Mouse (Mus musculus) CH12.LX (cell line): ENCODE data around the gene Aes. TPM values are rescaled to one million over a fixed set of nuclear protein-coding genes. Genes with fewer than 3 reads are reported as not detected.
A peak's percentile ranks its signal among the peaks of the same experiment; 100 is the strongest.

Experiments used
- DNase-seq: peaks from one replicate; pipeline ENCODE4 v3.0.0-alpha.2; 2013; ENCODE audit errors: extremely low read depth
- H3K27ac ChIP-seq: 2 replicates; pipeline ENCODE4 v1.5.1; 2012; ENCODE audit warnings: low read depth, mild to moderate bottlenecking, control low read depth, moderate library complexity; ENCODE audit not compliant: insufficient read depth
- H3K27me3 ChIP-seq: replicated peaks from 2 replicates; pipeline ENCODE3; 2012; ENCODE audit warnings: inconsistent platforms
- H3K36me3 ChIP-seq, 2 experiments: replicated peaks in 1 of 2; 2 replicates each; pipeline versions ENCODE3 to v1.6.1; 2012; ENCODE audit warnings: inconsistent platforms in 1 of 2, low read length in 1 of 2, mild to moderate bottlenecking in 1 of 2, mixed read lengths in 1 of 2, moderate library complexity in 1 of 2; ENCODE audit not compliant: control insufficient read depth in 1 of 2, insufficient read depth in 1 of 2
- H3K4me1 ChIP-seq, 2 experiments: 2 replicates each; pipeline ENCODE4 v1.6.1; 2012; ENCODE audit warnings: inconsistent platforms in 1 of 2, moderate library complexity in 1 of 2; ENCODE audit not compliant: insufficient read depth in 2 of 2, control insufficient read depth in 1 of 2
- H3K4me2 ChIP-seq: 2 replicates; pipeline ENCODE4 v1.6.1; 2012; ENCODE audit warnings: low read depth, mild to moderate bottlenecking, control low read depth; ENCODE audit not compliant: poor library complexity, insufficient read depth, severe bottlenecking
- H3K4me3 ChIP-seq, 3 experiments: fragments of 150-350 bp in 1 of 3; sonication (generic) in 1 of 3; replicated peaks in 1 of 3; 2 replicates each; pipeline versions ENCODE3 to v1.5.1; 2011 to 2012; ENCODE audit warnings: low read depth in 2 of 3, low read length in 2 of 3, mild to moderate bottlenecking in 2 of 3, moderate library complexity in 2 of 3, control low read depth in 1 of 3, improper control_type of control experiment in 1 of 3, inconsistent platforms in 1 of 3, mixed read lengths in 1 of 3; ENCODE audit not compliant: poor library complexity in 1 of 3
- H3K79me2 ChIP-seq: replicated peaks from 2 replicates; pipeline ENCODE4 v1.6.1; 2012; ENCODE audit warnings: mild to moderate bottlenecking, moderate library complexity; ENCODE audit not compliant: control insufficient read depth, poor library complexity, insufficient read depth, severe bottlenecking; ENCODE audit errors: extremely low read depth
- H3K9ac ChIP-seq: 2 replicates; pipeline ENCODE4 v1.6.1; 2012; ENCODE audit warnings: low read depth, mild to moderate bottlenecking, control low read depth, moderate library complexity; ENCODE audit not compliant: insufficient read depth
- H3K9me3 ChIP-seq: replicated peaks from 2 replicates; pipeline ENCODE3; 2012; ENCODE audit warnings: low read length, inconsistent platforms, mixed read lengths
- CHD2 ChIP-seq: IDR thresholded peaks from 2 replicates; pipeline ENCODE4 v1.6.1; 2011; ENCODE audit warnings: low read length, improper control_type of control experiment
- CTCF ChIP-seq, 2 experiments: IDR thresholded peaks in 1 of 2; conservative IDR thresholded peaks in 1 of 2; 2 replicates each; pipeline ENCODE4 v1.5.1; 2011 to 2012; ENCODE audit warnings: low read depth in 2 of 2, low read length in 2 of 2, improper control_type of control experiment in 1 of 2, inconsistent platforms in 1 of 2, mild to moderate bottlenecking in 1 of 2, moderate library complexity in 1 of 2
- E2F4 ChIP-seq: IDR thresholded peaks from 2 replicates; pipeline ENCODE4 v1.6.1; 2011; ENCODE audit warnings: low read depth, low read length, improper control_type of control experiment; ENCODE audit not compliant: insufficient replicate concordance
- ELF1 ChIP-seq: IDR thresholded peaks from 2 replicates; pipeline ENCODE4 v1.6.1; 2014; ENCODE audit warnings: low read depth, mild to moderate bottlenecking, inconsistent platforms, low read length, improper control_type of control experiment
- EP300 ChIP-seq: IDR thresholded peaks from 2 replicates; pipeline ENCODE4 v1.6.1; 2011; ENCODE audit warnings: low read length, improper control_type of control experiment
- ETS1 ChIP-seq: conservative IDR thresholded peaks from 2 replicates; pipeline ENCODE4 v1.6.1; 2012; ENCODE audit warnings: low read depth, mild to moderate bottlenecking, inconsistent platforms, low read length, improper control_type of control experiment, moderate library complexity
- GABPA ChIP-seq: IDR thresholded peaks from 2 replicates; pipeline ENCODE4 v1.6.1; 2012; ENCODE audit warnings: low read depth, low read length, improper control_type of control experiment, inconsistent platforms; ENCODE audit not compliant: insufficient replicate concordance
- HCFC1 ChIP-seq: IDR thresholded peaks from 2 replicates; pipeline ENCODE4 v1.6.1; 2012; ENCODE audit warnings: low read depth, mild to moderate bottlenecking, inconsistent platforms, low read length, improper control_type of control experiment
- IRF4 ChIP-seq: IDR thresholded peaks from 2 replicates; pipeline ENCODE4 v1.6.1; 2014; ENCODE audit warnings: low read depth, mild to moderate bottlenecking, inconsistent platforms, low read length, improper control_type of control experiment
- JUN ChIP-seq: IDR thresholded peaks from 2 replicates; pipeline ENCODE4 v1.6.1; 2011; ENCODE audit warnings: low read depth, mild to moderate bottlenecking, low read length, improper control_type of control experiment, moderate library complexity; ENCODE audit not compliant: insufficient read depth
- KAT2A ChIP-seq: IDR thresholded peaks from 2 replicates; pipeline ENCODE4 v1.6.1; 2012; ENCODE audit warnings: low read length, improper control_type of control experiment, inconsistent platforms; ENCODE audit not compliant: insufficient replicate concordance
- MAX ChIP-seq: IDR thresholded peaks from 2 replicates; pipeline ENCODE4 v1.6.1; 2011; ENCODE audit warnings: low read length, improper control_type of control experiment
- MAZ ChIP-seq: IDR thresholded peaks from 2 replicates; pipeline ENCODE4 v1.6.1; 2012; ENCODE audit warnings: low read depth, mild to moderate bottlenecking, inconsistent platforms, low read length, improper control_type of control experiment, moderate library complexity
- MEF2A ChIP-seq: IDR thresholded peaks from 2 replicates; pipeline ENCODE4 v1.6.1; 2014; ENCODE audit warnings: low read depth, mild to moderate bottlenecking, inconsistent platforms, low read length, improper control_type of control experiment, borderline replicate concordance
- MXI1 ChIP-seq: IDR thresholded peaks from 2 replicates; pipeline ENCODE4 v1.6.1; 2011; ENCODE audit warnings: mild to moderate bottlenecking, low read depth, low read length, improper control_type of control experiment
- MYC ChIP-seq: IDR thresholded peaks from 2 replicates; pipeline ENCODE4 v1.6.1; 2011; ENCODE audit warnings: low read depth, mild to moderate bottlenecking, improper control_type of control experiment, low read length
- NELFE ChIP-seq: IDR thresholded peaks from 2 replicates; pipeline ENCODE4 v1.6.1; 2011; ENCODE audit warnings: low read depth, low read length, improper control_type of control experiment
- NRF1 ChIP-seq: IDR thresholded peaks from 2 replicates; pipeline ENCODE4 v1.6.1; 2014; ENCODE audit warnings: low read depth, mild to moderate bottlenecking, inconsistent platforms, low read length, improper control_type of control experiment, moderate library complexity
- PAX5 ChIP-seq: IDR thresholded peaks from 2 replicates; pipeline ENCODE4 v1.6.1; 2012; ENCODE audit warnings: low read length, inconsistent platforms, mixed read lengths
- POLR2A ChIP-seq: IDR thresholded peaks from 2 replicates; pipeline ENCODE4 v1.6.1; 2011; ENCODE audit warnings: low read depth, mild to moderate bottlenecking, improper control_type of control experiment, low read length
- RAD21 ChIP-seq: IDR thresholded peaks from 2 replicates; pipeline ENCODE4 v1.6.1; 2011; ENCODE audit warnings: low read depth, mild to moderate bottlenecking, low read length, improper control_type of control experiment, moderate library complexity
- SMC3 ChIP-seq: IDR thresholded peaks from 2 replicates; pipeline ENCODE4 v1.6.1; 2011; ENCODE audit warnings: low read depth, low read length, improper control_type of control experiment
- TBP ChIP-seq: conservative IDR thresholded peaks from 2 replicates; pipeline ENCODE4 v1.6.1; 2011; ENCODE audit warnings: low read depth, low read length, improper control_type of control experiment
- TCF12 ChIP-seq: IDR thresholded peaks from 2 replicates; pipeline ENCODE4 v1.6.1; 2014; ENCODE audit warnings: low read depth, mild to moderate bottlenecking, inconsistent platforms, low read length, improper control_type of control experiment
- USF2 ChIP-seq: conservative IDR thresholded peaks from 2 replicates; pipeline ENCODE4 v1.6.1; 2011; ENCODE audit warnings: low read depth, low read length, improper control_type of control experiment
- ZC3H11A ChIP-seq: IDR thresholded peaks from 2 replicates; pipeline ENCODE4 v1.6.1; 2012; ENCODE audit warnings: low read depth, mild to moderate bottlenecking, inconsistent platforms, low read length, improper control_type of control experiment
- ZKSCAN1 ChIP-seq: IDR thresholded peaks from 2 replicates; pipeline ENCODE4 v1.6.1; 2012; ENCODE audit warnings: low read depth, inconsistent platforms, low read length, improper control_type of control experiment, borderline replicate concordance
- ZMIZ1 ChIP-seq: IDR thresholded peaks from 2 replicates; pipeline ENCODE4 v1.6.1; 2012; ENCODE audit warnings: low read depth, mild to moderate bottlenecking, inconsistent platforms, low read length, improper control_type of control experiment
- ZNF384 ChIP-seq: IDR thresholded peaks from 2 replicates; pipeline ENCODE4 v1.6.1; 2012; ENCODE audit warnings: low read depth, low read length, improper control_type of control experiment, inconsistent platforms
- dilution Hi-C: fragments of 300-500 bp; cut with MboI; formaldehyde crosslinking; loops from 2 replicates; pipeline ENCODE4 v1.14.3; 2020; ENCODE audit warnings: low sequenced_read_pairs; ENCODE audit not compliant: extremely low pct_unique_long_range_greater_than_20kb, extremely low pct_ligation_motif_present
- in situ Hi-C: fragments of 300-500 bp; cut with MboI; formaldehyde crosslinking; loops from 3 replicates; pipeline ENCODE4 v1.14.3; 2019; ENCODE audit warnings: low sequenced_read_pairs, low pct_ligation_motif_present, low pct_unique_long_range_greater_than_20kb, mixed read lengths
- polyA plus RNA-seq: library from polyadenylated mRNA; unstranded; fragments of >175 nt; gene quantifications from 2 replicates; pipeline ENCODE4 v1.2.1, GENCODE M21; 2012; ENCODE audit warnings: low read depth; ENCODE audit not compliant: insufficient read length
- total RNA-seq, 2 experiments: library from RNA; depleted of rRNA; stranded (reverse); fragments of 300-350 nt in 1 of 2; fragments of >200 nt in 1 of 2; gene quantifications; 2 replicates each; pipeline ENCODE4 v1.2.3; 2012 to 2014

Aes gene
- total and polyA plus RNA-seq, 3 experiments: 11.5 to 114 (median 25.1) TPM

- no peak for TF ChIP-seq USF2
- TF ChIP-seq ZC3H11A: no peak
- TF ChIP-seq NELFE: 0 out of 2 replicates have a peak, but pooled peaks have one; percentile 36
- TF ChIP-seq NRF1: no peak
- TF ChIP-seq TCF12: peak; percentile 36; the same call in 1 of the 2 replicates
- TF ChIP-seq SMC3: peak; percentile 14; the same call in 1 of the 2 replicates
- peak; percentile 60; the same call in 1 of the 2 replicates for TF ChIP-seq MAX
- TF ChIP-seq JUN: no peak
- peak; percentile 64; the same call in 1 of the 2 replicates for TF ChIP-seq MAZ
- TF ChIP-seq ETS1: peak; percentile 38; the same call in 1 of the 2 replicates
- peak; percentile 61; the same call in 1 of the 2 replicates for TF ChIP-seq MEF2A
- TF ChIP-seq CTCF (conservative IDR thresholded peaks at IDR 0.05 in 1 of 2, IDR thresholded peaks at IDR 0.05 in 1 of 2; ENCODE audit: low read depth in 2 of 2, low read length in 2 of 2): 0 out of 4 replicates have a peak, but pooled peaks of 1 of the 2 experiments have one; percentile 5
- TF ChIP-seq ZKSCAN1: no peak
- TF ChIP-seq EP300: peak; percentile 51; the same call in 1 of the 2 replicates
- no peak for TF ChIP-seq GABPA
- TF ChIP-seq KAT2A: no peak
- TF ChIP-seq HCFC1: no peak
- TF ChIP-seq ZNF384: peak; percentile 20; the same call in 1 of the 2 replicates
- TF ChIP-seq CHD2: no peak
- no peak for TF ChIP-seq TBP
- peak; percentile 78 for TF ChIP-seq ELF1
- no peak for TF ChIP-seq RAD21
- no peak for TF ChIP-seq PAX5
- 0 out of 2 replicates have a peak, but pooled peaks have one; percentile 21 for TF ChIP-seq E2F4
Measured at GRCm38 (mm10) chr10:81524051-81524605, 35.2 kb upstream of the Aes start, which contains the start of gene Gna15 (continued).

GRCm38 (mm10) chr10:81525017-81525694 lies 34.1 kb upstream of the Aes start:
- dilution Hi-C loops: no loop called here
- Histone ChIP-seq H3K4me1 (peaks cover 8 to 30% of the 10 kb centered on the region in 2 experiments), H3K4me2 (no peak overlapping the region), H3K27me3 (peaks cover 4% of the 10 kb centered on the region), H3K9me3 (no peaks in the 10 kb centered on the region), H3K36me3 (peaks cover 12 to 20% of the 10 kb centered on the region in 2 experiments), H3K79me2 (no peaks in the 10 kb centered on the region), H3K4me3 (no peak overlapping the region), H3K9ac (no peak overlapping the region), H3K27ac (0 out of 2 replicates have a peak overlapping the region, but pooled peaks have one; percentile 28)
- DNase-seq: no peak
- TF ChIP-seq ZNF384 (no peak), POLR2A (no peak), PAX5 (no peak), MXI1 (no peak), ZMIZ1 (no peak), MAX (no peak), ZKSCAN1 (no peak), MEF2A (no peak), MYC (no peak), KAT2A (no peak), CTCF (conservative IDR thresholded peaks at IDR 0.05 in 1 of 2, IDR thresholded peaks at IDR 0.05 in 1 of 2; ENCODE audit: low read depth in 2 of 2, low read length in 2 of 2) (no peak), ELF1 (no peak), IRF4 (no peak), ETS1 (no peak), TBP (no peak), TCF12 (no peak)
- TF ChIP-seq, all 38 proteins: peak for 0
- in situ Hi-C loops: no loop called here
